Mouse (Mus musculus): Measurements from ENCODE around the gene Ino80b. TPM values are rescaled to one million over a fixed set of nuclear protein-coding genes. Genes with fewer than 3 reads are reported as not detected.

The Ino80b gene
- 1.1 TPM for polyA plus RNA-seq (2014; fragmentation: Illumina TruSeq; extraction: RNeasy Lipid Tissue Mini Kit (QIAGEN cat#74804); ENCODE audit: low read depth, low replicate concordance)

GRCm38 (mm10) chr6:83125331-83125730 is at the start of gene Ino80b:
Gene Ino80b (minus strand): TSS chr6:83125431.

GRCm38 (mm10) chr6:83165607-83166242 is 40.5 kb upstream of the Ino80b start, which contains the start of gene Dctn1:
Gene Dctn1 (plus strand): TSS chr6:83165920.

GRCm38 (mm10) chr6:83156259-83156684 is 31.0 kb upstream of the Ino80b start, which contains the start of the genes Wdr54 and 1700003E16Rik:
Gene Wdr54 (minus strand): TSS chr6:83156397.
Gene 1700003E16Rik (plus strand): TSS chr6:83156404.

GRCm38 (mm10) chr6:83134951-83135513 is 9.8 kb upstream of the Ino80b start, which contains the start of gene Rtkn:
Gene Rtkn (plus strand): TSS chr6:83135463.

GRCm38 (mm10) chr6:83120930-83121862 is 4.0 kb downstream of the Ino80b start, which contains the start of gene Wbp1:
Gene Wbp1 (minus strand): TSS chr6:83121559.

GRCm38 (mm10) chr6:83115011-83115671 is 10.1 kb downstream of the Ino80b start, which contains the start of gene Mogs:
Gene Mogs (plus strand): TSS chr6:83115496.

GRCm38 (mm10) chr6:83108762-83109668 is 16.2 kb downstream of the Ino80b start, which contains the start of gene Mrpl53:
Gene Mrpl53 (plus strand): TSS chr6:83109040.

GRCm38 (mm10) chr6:83101316-83101687 is 23.9 kb downstream of the Ino80b start, which contains the start of the genes Ccdc142 and Gm42688:
Gene Ccdc142 (plus strand): TSS chr6:83101601.
Gene Gm42688 (plus strand): TSS chr6:83101617.

GRCm38 (mm10) chr6:83086121-83087035 is 38.9 kb downstream of the Ino80b start, which contains the start of gene Lbx2:
Gene Lbx2 (plus strand): TSS chr6:83086367.

GRCm38 (mm10) chr6:83077630-83078323 is 47.5 kb downstream of the Ino80b start, which contains the start of gene Pcgf1:
Gene Pcgf1 (plus strand): TSS chr6:83077869.

Other genes starting within 250 kb of the Ino80b start
- gene Sema4f, start 185.7 kb downstream of the Ino80b start, polyA plus RNA-seq (2014; fragmentation: Illumina TruSeq; extraction: RNeasy Lipid Tissue Mini Kit (QIAGEN cat#74804); ENCODE audit: low read depth, low replicate concordance): 0.15 TPM
- 28.5 TPM for gene M1ap, start 178.5 kb downstream of the Ino80b start, polyA plus RNA-seq (2014; fragmentation: Illumina TruSeq; extraction: RNeasy Lipid Tissue Mini Kit (QIAGEN cat#74804); ENCODE audit: low read depth, low replicate concordance)
- not detected for gene Dok1, start 92.0 kb downstream of the Ino80b start, polyA plus RNA-seq (2014; fragmentation: Illumina TruSeq; extraction: RNeasy Lipid Tissue Mini Kit (QIAGEN cat#74804); ENCODE audit: low read depth, low replicate concordance)
- 0.42 TPM for gene Loxl3, start 91.3 kb downstream of the Ino80b start, polyA plus RNA-seq (2014; fragmentation: Illumina TruSeq; extraction: RNeasy Lipid Tissue Mini Kit (QIAGEN cat#74804); ENCODE audit: low read depth, low replicate concordance)
- 6.2 TPM for gene Aup1, start 70.9 kb downstream of the Ino80b start, polyA plus RNA-seq (2014; fragmentation: Illumina TruSeq; extraction: RNeasy Lipid Tissue Mini Kit (QIAGEN cat#74804); ENCODE audit: low read depth, low replicate concordance)
- 2.4 TPM for gene Htra2, start 70.2 kb downstream of the Ino80b start, polyA plus RNA-seq (2014; fragmentation: Illumina TruSeq; extraction: RNeasy Lipid Tissue Mini Kit (QIAGEN cat#74804); ENCODE audit: low read depth, low replicate concordance)
- 0.08 TPM for gene Dqx1, start 67.6 kb downstream of the Ino80b start, polyA plus RNA-seq (2014; fragmentation: Illumina TruSeq; extraction: RNeasy Lipid Tissue Mini Kit (QIAGEN cat#74804); ENCODE audit: low read depth, low replicate concordance)
- not detected for gene Tlx2, start 55.1 kb downstream of the Ino80b start, polyA plus RNA-seq (2014; fragmentation: Illumina TruSeq; extraction: RNeasy Lipid Tissue Mini Kit (QIAGEN cat#74804); ENCODE audit: low read depth, low replicate concordance)
- gene Pcgf1, start 47.6 kb downstream of the Ino80b start, polyA plus RNA-seq (2014; fragmentation: Illumina TruSeq; extraction: RNeasy Lipid Tissue Mini Kit (QIAGEN cat#74804); ENCODE audit: low read depth, low replicate concordance): 13.1 TPM
- gene Lbx2, start 39.1 kb downstream of the Ino80b start, polyA plus RNA-seq (2014; fragmentation: Illumina TruSeq; extraction: RNeasy Lipid Tissue Mini Kit (QIAGEN cat#74804); ENCODE audit: low read depth, low replicate concordance): not detected
- not detected for gene Ccdc142, start 23.8 kb downstream of the Ino80b start, polyA plus RNA-seq (2014; fragmentation: Illumina TruSeq; extraction: RNeasy Lipid Tissue Mini Kit (QIAGEN cat#74804); ENCODE audit: low read depth, low replicate concordance)
- 2.6 TPM for gene Gm42688, start 23.8 kb downstream of the Ino80b start, polyA plus RNA-seq (2014; fragmentation: Illumina TruSeq; extraction: RNeasy Lipid Tissue Mini Kit (QIAGEN cat#74804); ENCODE audit: low read depth, low replicate concordance)
- gene Mrpl53, start 16.4 kb downstream of the Ino80b start, polyA plus RNA-seq (2014; fragmentation: Illumina TruSeq; extraction: RNeasy Lipid Tissue Mini Kit (QIAGEN cat#74804); ENCODE audit: low read depth, low replicate concordance): 46.1 TPM
- gene Mogs, start 9.9 kb downstream of the Ino80b start, polyA plus RNA-seq (2014; fragmentation: Illumina TruSeq; extraction: RNeasy Lipid Tissue Mini Kit (QIAGEN cat#74804); ENCODE audit: low read depth, low replicate concordance): 0.87 TPM
- gene Wbp1, start 3.9 kb downstream of the Ino80b start, polyA plus RNA-seq (2014; fragmentation: Illumina TruSeq; extraction: RNeasy Lipid Tissue Mini Kit (QIAGEN cat#74804); ENCODE audit: low read depth, low replicate concordance): 3.4 TPM
- 0.28 TPM for gene Rtkn, start 10.0 kb upstream of the Ino80b start, polyA plus RNA-seq (2014; fragmentation: Illumina TruSeq; extraction: RNeasy Lipid Tissue Mini Kit (QIAGEN cat#74804); ENCODE audit: low read depth, low replicate concordance)
- gene Wdr54, start 31.0 kb upstream of the Ino80b start, polyA plus RNA-seq (2014; fragmentation: Illumina TruSeq; extraction: RNeasy Lipid Tissue Mini Kit (QIAGEN cat#74804); ENCODE audit: low read depth, low replicate concordance): 1.5 TPM
- 2.4 TPM for gene 1700003E16Rik, start 31.0 kb upstream of the Ino80b start, polyA plus RNA-seq (2014; fragmentation: Illumina TruSeq; extraction: RNeasy Lipid Tissue Mini Kit (QIAGEN cat#74804); ENCODE audit: low read depth, low replicate concordance)
- gene Dctn1, start 40.5 kb upstream of the Ino80b start, polyA plus RNA-seq (2014; fragmentation: Illumina TruSeq; extraction: RNeasy Lipid Tissue Mini Kit (QIAGEN cat#74804); ENCODE audit: low read depth, low replicate concordance): 11.3 TPM
- gene Slc4a5, start 94.4 kb upstream of the Ino80b start, polyA plus RNA-seq (2014; fragmentation: Illumina TruSeq; extraction: RNeasy Lipid Tissue Mini Kit (QIAGEN cat#74804); ENCODE audit: low read depth, low replicate concordance): 0.66 TPM
- gene Mthfd2, start 200.5 kb upstream of the Ino80b start, polyA plus RNA-seq (2014; fragmentation: Illumina TruSeq; extraction: RNeasy Lipid Tissue Mini Kit (QIAGEN cat#74804); ENCODE audit: low read depth, low replicate concordance): 13.1 TPM
- 55.4 TPM for gene Mob1a, start 200.6 kb upstream of the Ino80b start, polyA plus RNA-seq (2014; fragmentation: Illumina TruSeq; extraction: RNeasy Lipid Tissue Mini Kit (QIAGEN cat#74804); ENCODE audit: low read depth, low replicate concordance)
- gene Bola3, start 223.7 kb upstream of the Ino80b start, polyA plus RNA-seq (2014; fragmentation: Illumina TruSeq; extraction: RNeasy Lipid Tissue Mini Kit (QIAGEN cat#74804); ENCODE audit: low read depth, low replicate concordance): 85.7 TPM

All from testis, adult 10 weeks (tissue).